Mouse (Mus musculus): ENCODE results near the gene Olfr170. TPM values are rescaled to one million over a fixed set of nuclear protein-coding genes. Genes with fewer than 3 reads are reported as not detected.
"Not testable (repeated sequence)": the region's sequence is repeated elsewhere in the genome, so short reads cannot be mapped to it uniquely, and the experiment has no call there.

Olfr170 gene
- not detected in 2 replicates for polyA plus RNA-seq (2015; fragmentation: Nextera tagmentation; extraction: Ambion mirVana)

GRCm38 (mm10) chr16:19611782-19612181, at the start of gene Olfr170:
TSS of gene Olfr170 (minus strand) at chr16:19611882.
- H3K4me1 ChIP-seq (ENCODE audit: control insufficient read depth, insufficient read depth, low read length); H3K27ac ChIP-seq (ENCODE audit: low read length); H3K27me3 ChIP-seq (replicated peaks; ENCODE audit: control insufficient read depth, insufficient read depth, low read length); ATAC-seq; H3K9me3 ChIP-seq (ENCODE audit: control insufficient read depth, low read length); H3K36me3 ChIP-seq (ENCODE audit: control insufficient read depth, insufficient read depth, low read length); H3K4me3 ChIP-seq (ENCODE audit: low read length); H3K9ac ChIP-seq (ENCODE audit: low read depth, low read length); H3K4me2 ChIP-seq (ENCODE audit: low read depth, low read length): not testable (repeated sequence)
- 91% methylated on average over 2 of the region's 2 CpGs for WGBS

DNA sequence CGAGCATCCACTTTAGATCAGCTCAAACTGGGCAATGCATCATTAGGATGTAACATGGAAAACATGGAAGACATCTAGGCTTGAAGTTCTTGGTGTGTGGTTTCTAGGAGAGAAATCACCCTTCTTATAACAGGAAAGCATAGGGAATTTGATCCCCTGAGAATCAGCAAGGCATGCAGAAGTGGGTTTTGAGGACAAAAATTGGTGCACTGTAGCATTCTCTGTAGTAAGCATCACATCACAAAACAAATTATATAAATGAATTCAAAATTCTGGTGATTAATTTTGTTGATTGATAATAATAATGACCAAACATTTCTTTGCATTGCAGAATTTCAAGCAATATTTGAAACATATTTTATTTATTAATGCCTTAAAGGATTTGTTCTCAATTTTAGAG, 18.1 kb upstream of the Olfr170 start, which contains the start of gene Olfr171:
Gene Olfr171 (minus strand): TSS at position 101 of the 400 bp plus-strand sequence.
- ATAC-seq, result no peak
- H3K4me2 ChIP-seq (ENCODE audit: low read depth, low read length), result no peak within 1 kb of the TSS
- no peak within 1 kb of the TSS for H3K9ac ChIP-seq (ENCODE audit: low read depth, low read length)
- H3K4me3 ChIP-seq (ENCODE audit: low read length), result no peak within 1 kb of the TSS
- no peaks in the 10 kb centered on the region for H3K36me3 ChIP-seq (ENCODE audit: control insufficient read depth, insufficient read depth, low read length)
- H3K27ac ChIP-seq (ENCODE audit: low read length), result no peak within 1 kb of the TSS
- no peaks in the 10 kb centered on the region for H3K27me3 ChIP-seq (replicated peaks; ENCODE audit: control insufficient read depth, insufficient read depth, low read length)
- H3K9me3 ChIP-seq (ENCODE audit: control insufficient read depth, low read length), result no peaks in the 10 kb centered on the region
- 87% methylated on average over 1 of the region's 1 CpGs for WGBS
- no peaks in the 10 kb centered on the region for H3K4me1 ChIP-seq (ENCODE audit: control insufficient read depth, insufficient read depth, low read length)

DNA sequence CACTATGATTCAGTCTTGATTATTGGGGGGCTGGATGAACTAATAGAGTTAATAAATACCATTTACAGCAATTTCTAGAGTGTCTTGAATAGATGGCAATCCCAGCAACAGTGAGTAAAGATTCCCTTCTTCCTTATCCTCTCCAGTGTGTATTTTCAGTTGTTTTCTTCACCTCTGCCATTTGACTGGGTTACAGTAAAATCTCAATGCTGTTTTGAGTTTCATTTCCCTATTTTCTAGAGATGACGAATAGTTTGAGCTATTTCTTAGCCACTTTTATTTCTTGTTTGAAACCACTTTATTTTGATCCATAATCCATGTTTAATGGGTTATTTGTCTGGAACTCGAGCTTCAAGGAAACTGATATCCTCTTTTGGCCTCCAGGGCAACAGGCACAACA, 8.5 kb downstream of the Olfr170 start:
- Histone ChIP-seq H3K4me1 (ENCODE audit: control insufficient read depth, insufficient read depth, low read length) (no peaks in the 10 kb centered on the region), H3K4me3 (ENCODE audit: low read length) (no peak overlapping the region), H3K36me3 (ENCODE audit: control insufficient read depth, insufficient read depth, low read length) (no peaks in the 10 kb centered on the region), H3K4me2 (ENCODE audit: low read depth, low read length) (no peak overlapping the region), H3K27ac (ENCODE audit: low read length) (no peak overlapping the region), H3K27me3 (replicated peaks; ENCODE audit: control insufficient read depth, insufficient read depth, low read length) (no peaks in the 10 kb centered on the region), H3K9ac (ENCODE audit: low read depth, low read length) (no peak overlapping the region), H3K9me3 (ENCODE audit: control insufficient read depth, low read length) (no peaks in the 10 kb centered on the region)
- WGBS, result 59% methylated on average over 2 of the region's 2 CpGs
- ATAC-seq, result no peak

GRCm38 (mm10) chr16:19571709-19572108, 40.0 kb downstream of the Olfr170 start, which contains the start of gene Olfr169:
TSS of gene Olfr169 (minus strand) at chr16:19571809.
- H3K4me3 ChIP-seq (ENCODE audit: low read length); H3K4me2 ChIP-seq (ENCODE audit: low read depth, low read length); H3K9ac ChIP-seq (ENCODE audit: low read depth, low read length); ATAC-seq; H3K27me3 ChIP-seq (replicated peaks; ENCODE audit: control insufficient read depth, insufficient read depth, low read length); H3K27ac ChIP-seq (ENCODE audit: low read length); H3K9me3 ChIP-seq (ENCODE audit: control insufficient read depth, low read length); H3K36me3 ChIP-seq (ENCODE audit: control insufficient read depth, insufficient read depth, low read length); H3K4me1 ChIP-seq (ENCODE audit: control insufficient read depth, insufficient read depth, low read length): not testable (repeated sequence)
- WGBS, result 89% methylated on average over 2 of the region's 2 CpGs

Other genes starting within 250 kb of the Olfr170 start
- gene Olfr165, start 188.7 kb downstream of the Olfr170 start, polyA plus RNA-seq (2015; fragmentation: Nextera tagmentation; extraction: Ambion mirVana), result 0.26 and 0.33 TPM in 2 replicates
- gene Olfr166, start 128.2 kb downstream of the Olfr170 start, polyA plus RNA-seq (2015; fragmentation: Nextera tagmentation; extraction: Ambion mirVana), result not detected in 2 replicates
- not detected in 2 replicates for gene Olfr167, start 89.6 kb downstream of the Olfr170 start, polyA plus RNA-seq (2015; fragmentation: Nextera tagmentation; extraction: Ambion mirVana)
- gene Olfr168, start 76.3 kb downstream of the Olfr170 start, polyA plus RNA-seq (2015; fragmentation: Nextera tagmentation; extraction: Ambion mirVana), result not detected in 2 replicates
- gene Olfr169, start 40.1 kb downstream of the Olfr170 start, polyA plus RNA-seq (2015; fragmentation: Nextera tagmentation; extraction: Ambion mirVana), result not detected in 2 replicates
- gene Olfr171, start 18.0 kb upstream of the Olfr170 start, polyA plus RNA-seq (2015; fragmentation: Nextera tagmentation; extraction: Ambion mirVana), result not detected in 2 replicates
- not detected in 2 replicates for gene Lamp3, start 94.5 kb upstream of the Olfr170 start, polyA plus RNA-seq (2015; fragmentation: Nextera tagmentation; extraction: Ambion mirVana)
- 5.6 and 7.7 TPM in 2 replicates for gene B3gnt5, start 148.3 kb upstream of the Olfr170 start, polyA plus RNA-seq (2015; fragmentation: Nextera tagmentation; extraction: Ambion mirVana)

All from intestine, embryonic 16.5 days (tissue).